Mouse (Mus musculus) liver, postnatal 0 days (tissue): Measurements from ENCODE around the gene Tmsb15b1.

Source experiments
- CTCF ChIP-seq: sonication (generic); IDR thresholded peaks from 2 replicates; pipeline ENCODE4 v1.5.1; 2016; ENCODE audit warnings: antibody characterized with exemption, low read depth
- EP300 ChIP-seq: IDR thresholded peaks from 2 replicates; pipeline ENCODE4 v1.6.1; 2016; ENCODE audit warnings: antibody characterized with exemption, low read depth, mild to moderate bottlenecking

DNA sequence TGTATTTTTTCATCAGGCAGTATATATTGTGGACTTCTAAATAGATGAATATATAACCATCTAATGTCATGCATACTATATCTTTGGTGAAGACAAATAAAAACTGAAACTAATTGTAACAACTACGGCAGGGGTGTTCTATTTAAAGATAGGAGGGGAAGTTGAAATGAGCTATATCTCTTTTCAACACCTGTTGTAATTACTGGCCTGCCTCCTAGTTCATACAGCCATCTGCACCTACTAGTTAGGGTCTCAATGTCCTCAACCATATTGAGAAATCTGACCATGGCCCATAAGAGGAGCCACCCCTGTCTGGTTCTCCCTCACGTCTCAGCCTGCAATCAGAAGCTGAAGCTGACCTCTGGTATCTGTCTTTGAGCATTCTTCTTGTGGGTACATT is 19.6 kb upstream of the Tmsb15b1 start:
- no peak for TF ChIP-seq CTCF
- TF ChIP-seq EP300 = no peak
